Mouse (Mus musculus): ENCODE measurements at regions not wholly inside any gene's neighbourhood (a gene's known extent, or its start where the extent isn't known, plus 50 kb on each side); places are given as distances from the start of the nearest gene placed in this dataset.

GRCm38 (mm10) chr6:49999365-49999764 lies 110.7 kb upstream of the Mpp6 start:
- no peak for DNase-seq

- no peak for DNase-seq
Measured at GRCm38 (mm10) chr6:50008074-50008473, 102.0 kb upstream of the Mpp6 start.

GRCm38 (mm10) chr6:50008869-50009268 lies 101.2 kb upstream of the Mpp6 start:
- DNase-seq, result no peak

GRCm38 (mm10) chr6:50009339-50009738 lies 100.7 kb upstream of the Mpp6 start:
- DNase-seq, result no peak

GRCm38 (mm10) chr6:50009856-50010255 lies 100.2 kb upstream of the Mpp6 start:
- DNase-seq, result no peak

GRCm38 (mm10) chr6:50011071-50011470 lies 99.0 kb upstream of the Mpp6 start:
- no peak for DNase-seq

GRCm38 (mm10) chr6:50011746-50012453 lies 98.1 kb upstream of the Mpp6 start:
- no peak for DNase-seq

- no peak for DNase-seq
Measured at GRCm38 (mm10) chr6:50013067-50013466, 97.0 kb upstream of the Mpp6 start.

- no peak for DNase-seq
Measured at GRCm38 (mm10) chr6:50013842-50014241, 96.2 kb upstream of the Mpp6 start.

- no peak for DNase-seq
Measured at GRCm38 (mm10) chr6:50027981-50028380, 82.1 kb upstream of the Mpp6 start.

- no peak for DNase-seq
Measured at GRCm38 (mm10) chr6:50029895-50030515, 80.0 kb upstream of the Mpp6 start.

- no peak for DNase-seq
Measured at GRCm38 (mm10) chr6:50031356-50031755, 78.7 kb upstream of the Mpp6 start.

- no peak for DNase-seq
Measured at GRCm38 (mm10) chr6:50032894-50033595, 77.0 kb upstream of the Mpp6 start.

GRCm38 (mm10) chr6:50037614-50038013 lies 72.4 kb upstream of the Mpp6 start:
- DNase-seq, result no peak

GRCm38 (mm10) chr6:50038369-50038768 lies 71.7 kb upstream of the Mpp6 start:
- DNase-seq, result no peak

- DNase-seq, result no peak
Measured at GRCm38 (mm10) chr6:50041044-50041443, 69.0 kb upstream of the Mpp6 start.

- DNase-seq, result no peak
Measured at GRCm38 (mm10) chr6:50042127-50042526, 67.9 kb upstream of the Mpp6 start.

- DNase-seq, result no peak
Measured at GRCm38 (mm10) chr6:50044165-50044564, 65.9 kb upstream of the Mpp6 start.

GRCm38 (mm10) chr6:50046721-50047120 lies 63.3 kb upstream of the Mpp6 start:
- no peak for DNase-seq

- no peak for DNase-seq
Measured at GRCm38 (mm10) chr6:50052416-50052815, 57.6 kb upstream of the Mpp6 start.

- DNase-seq, result no peak
Measured at GRCm38 (mm10) chr6:50053086-50053485, 57.0 kb upstream of the Mpp6 start.

- DNase-seq, result no peak
Measured at GRCm38 (mm10) chr6:50054233-50054632, 55.8 kb upstream of the Mpp6 start.

GRCm38 (mm10) chr6:50058596-50058995 lies 51.4 kb upstream of the Mpp6 start:
- no peak for DNase-seq

GRCm38 (mm10) chr6:50059917-50060316 lies 50.1 kb upstream of the Mpp6 start:
- no peak for DNase-seq
